Mouse (Mus musculus) megakaryocyte, embryonic 14.5 days (primary cell): ENCODE data around the gene Ndufb2.

Experiments
- FLI1 ChIP-seq: IDR thresholded peaks from 2 replicates; pipeline ENCODE4 v1.6.1; 2012; ENCODE audit warnings: low read length, inconsistent platforms, mixed read lengths
- GATA1 ChIP-seq: IDR thresholded peaks from 3 replicates; pipeline ENCODE4 v1.6.1; 2012; ENCODE audit warnings: mixed read lengths, low read length, inconsistent platforms, borderline replicate concordance

GRCm38 (mm10) chr6:39607365-39607764, 15.0 kb downstream of the Ndufb2 start:
- no peak for TF ChIP-seq GATA1
- no peak for TF ChIP-seq FLI1
